Mouse (Mus musculus) retina, embryonic 14.5 days (tissue): ENCODE results near the gene Vma21-ps.
A peak's percentile ranks its signal among the peaks of the same experiment; 100 is the strongest.
"Not testable (repeated sequence)": the region's sequence is repeated elsewhere in the genome, so short reads cannot be mapped to it uniquely, and the experiment has no call there.

Experiments used
- DNase-seq: peaks from one replicate; pipeline ENCODE4 v3.0.0-alpha.2; 2015; ENCODE audit warnings: low spot score

The Vma21-ps gene

DNA sequence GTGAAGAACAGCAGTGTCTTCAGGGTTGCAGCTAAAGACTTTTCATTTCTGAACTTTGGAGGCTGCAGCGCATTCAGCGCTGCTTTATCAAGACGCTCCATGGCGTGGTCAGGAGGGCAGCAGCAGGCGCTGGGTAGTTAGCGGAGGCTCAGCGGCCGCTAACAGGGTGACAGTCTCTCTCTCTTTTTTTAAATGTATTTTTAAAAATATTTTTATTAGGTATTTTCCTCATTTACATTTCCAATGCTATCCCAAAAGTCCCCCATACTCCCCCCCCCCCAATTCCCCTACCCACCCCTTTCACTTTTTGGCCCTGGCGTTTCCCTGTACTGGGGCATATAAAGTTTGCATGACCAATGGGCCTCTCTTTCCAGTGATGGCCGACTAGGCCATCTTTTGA is at the start of gene Vma21-ps:
Gene Vma21-ps (minus strand): TSS at position 101 of the 400 bp plus-strand sequence.
- DNase-seq = not testable (repeated sequence)

DNA sequence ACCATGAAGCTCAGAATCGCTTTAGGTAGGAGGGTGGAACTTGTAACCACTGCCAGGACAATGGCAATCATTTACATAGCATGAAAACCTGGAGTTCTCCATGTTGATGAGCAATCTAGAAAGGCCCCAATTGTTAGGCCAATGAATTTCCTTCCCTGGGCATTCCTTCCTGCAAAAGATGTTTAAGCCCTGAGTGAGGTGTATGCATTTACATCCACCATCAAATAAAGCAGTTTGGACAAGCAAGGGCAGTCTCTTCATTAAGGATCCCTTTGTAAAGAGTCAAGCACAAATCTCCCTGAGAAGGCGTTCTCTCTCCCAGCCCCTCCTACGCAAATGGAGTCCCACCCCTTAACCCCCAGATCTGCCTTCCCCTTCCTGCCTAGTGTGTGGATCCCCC is 46.0 kb upstream of the Vma21-ps start:
- no peak for DNase-seq

DNA sequence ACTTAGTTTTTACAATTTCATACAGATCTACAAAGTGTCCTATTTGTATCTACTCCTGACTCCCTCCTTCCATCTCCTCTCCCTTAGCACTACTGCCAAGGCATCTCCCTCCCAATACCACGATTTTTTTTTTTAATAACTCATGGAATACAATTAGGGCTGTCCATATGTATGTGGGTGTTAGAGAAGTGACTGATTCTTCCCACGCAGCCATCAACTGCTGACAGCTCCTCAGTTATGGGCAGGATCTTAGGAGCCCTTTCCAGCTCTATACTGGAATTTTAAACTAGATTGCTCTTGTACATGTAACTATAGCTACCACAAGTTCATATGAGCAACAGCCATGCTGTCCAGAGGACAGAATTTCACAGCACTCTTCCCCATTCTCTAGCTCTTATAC is 33.6 kb upstream of the Vma21-ps start:
- no peak for DNase-seq

DNA sequence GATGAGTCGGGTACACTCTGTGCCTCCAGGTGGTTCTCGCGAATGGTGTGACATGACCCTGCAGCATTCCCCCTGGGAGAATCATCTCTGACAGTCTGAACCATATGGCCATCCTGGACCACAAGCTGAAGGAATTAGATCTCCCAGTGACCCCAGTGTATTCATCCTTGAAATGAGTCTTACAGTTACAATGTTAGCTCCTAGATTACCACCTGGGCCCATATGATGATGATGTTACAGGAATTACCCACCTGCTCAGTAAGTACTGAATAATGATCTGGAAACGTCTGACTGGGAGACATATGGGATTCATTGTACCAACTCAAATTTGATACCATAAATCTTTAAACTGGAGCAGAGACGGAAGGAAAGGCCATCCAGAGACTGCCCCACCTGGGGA is 29.4 kb upstream of the Vma21-ps start:
- no peak for DNase-seq

GRCm38 (mm10) chr4:52519301-52519700 is 22.3 kb upstream of the Vma21-ps start:
- DNase-seq = no peak

DNA sequence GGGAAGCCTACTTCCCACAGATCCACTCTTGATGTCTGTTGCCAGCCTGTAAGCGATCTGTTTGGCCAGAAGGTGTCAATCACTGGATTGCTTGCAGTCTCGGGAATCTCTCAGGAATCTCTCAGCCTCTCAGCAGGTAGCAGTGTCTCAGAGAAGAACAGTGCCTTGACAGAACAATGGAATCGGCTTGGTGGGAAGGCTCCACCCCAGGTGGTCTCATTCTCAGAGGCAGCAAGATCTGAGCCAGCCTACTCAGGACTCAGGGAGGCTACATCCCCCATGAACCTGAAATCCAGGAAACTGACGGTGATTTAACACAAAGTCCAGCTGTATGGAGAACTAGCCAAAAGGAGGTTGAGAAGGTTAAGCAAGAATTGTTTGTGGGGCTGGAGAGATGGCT is 20.5 kb upstream of the Vma21-ps start:
- DNase-seq = peak; percentile 24

DNA sequence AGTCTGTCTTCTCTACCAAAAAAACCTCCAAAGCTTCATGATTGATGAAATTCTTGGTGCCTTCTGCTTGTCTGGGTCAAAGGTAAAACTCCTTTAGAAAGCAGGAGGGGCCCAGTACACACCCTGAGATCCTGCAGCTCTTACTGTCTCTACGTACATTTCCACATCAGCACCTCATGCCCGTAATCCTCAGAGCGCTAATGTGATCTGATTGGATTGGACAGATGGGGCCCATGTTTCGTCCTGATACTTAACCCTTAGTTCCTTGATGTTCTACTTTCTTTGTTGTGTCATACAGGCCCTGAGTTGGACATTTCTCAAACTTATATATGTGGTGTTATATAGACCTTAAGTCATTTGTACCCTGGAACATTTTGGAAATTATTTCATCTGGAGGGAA is 9.6 kb downstream of the Vma21-ps start:
- peak; percentile 79 for DNase-seq

- no peak for DNase-seq
These were observed 23.6 kb downstream of the Vma21-ps start for GRCm38 (mm10) chr4:52473431-52473830.

DNA sequence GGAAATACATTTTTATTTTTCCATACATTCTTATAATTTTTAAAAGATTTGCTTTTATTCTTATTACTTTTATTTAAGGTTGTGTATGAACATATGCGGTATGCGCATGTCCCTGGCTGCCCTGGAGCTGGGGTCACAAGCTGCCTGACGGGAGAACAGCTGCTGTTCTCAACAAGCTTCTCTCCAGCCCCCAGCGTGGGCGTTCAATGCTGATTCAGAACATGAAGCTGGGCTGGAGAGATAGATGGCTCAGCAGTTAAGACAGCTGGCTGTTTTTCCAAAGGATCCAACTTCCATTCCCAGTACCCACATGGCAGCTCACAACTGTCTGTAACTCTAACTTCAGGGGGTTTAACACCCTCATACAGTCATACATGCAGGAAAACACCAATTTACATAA is 35.7 kb downstream of the Vma21-ps start:
- DNase-seq = no peak

GRCm38 (mm10) chr4:52459726-52460125 is 37.3 kb downstream of the Vma21-ps start:
- DNase-seq = peak; percentile 20
